Mouse (Mus musculus) megakaryocyte, embryonic 14.5 days (primary cell): ENCODE data around the gene Hnrnpc. TPM values are rescaled to one million over a fixed set of nuclear protein-coding genes. Genes with fewer than 3 reads are reported as not detected.
A peak's percentile ranks its signal among the peaks of the same experiment; 100 is the strongest.

Source experiments
- H3K27me3 ChIP-seq: replicated peaks from 2 replicates; pipeline ENCODE3; 2012; ENCODE audit warnings: inconsistent platforms
- H3K36me3 ChIP-seq: replicated peaks from 2 replicates; pipeline ENCODE3; 2012; ENCODE audit warnings: low read length, inconsistent platforms, mixed read lengths
- H3K4me1 ChIP-seq: 2 replicates; pipeline ENCODE4 v1.6.1; 2012; ENCODE audit warnings: inconsistent platforms
- H3K4me3 ChIP-seq: replicated peaks from 2 replicates; pipeline ENCODE3; 2012; ENCODE audit warnings: moderate library complexity, mild to moderate bottlenecking, inconsistent platforms
- H3K9me3 ChIP-seq: 2 replicates; pipeline ENCODE4 v1.6.1; 2012; ENCODE audit warnings: inconsistent platforms
- FLI1 ChIP-seq: IDR thresholded peaks from 2 replicates; pipeline ENCODE4 v1.6.1; 2012; ENCODE audit warnings: low read length, inconsistent platforms, mixed read lengths
- GATA1 ChIP-seq: IDR thresholded peaks from 3 replicates; pipeline ENCODE4 v1.6.1; 2012; ENCODE audit warnings: mixed read lengths, low read length, inconsistent platforms, borderline replicate concordance
- polyA plus RNA-seq: library from polyadenylated mRNA; stranded (reverse); fragments of >175 nt; gene quantifications from 2 replicates; pipeline ENCODE4 v1.2.3, GENCODE M21; 2012; ENCODE audit warnings: low replicate concordance; ENCODE audit not compliant: insufficient read depth

The Hnrnpc gene
- polyA plus RNA-seq, 1 experiment = 32.3 TPM

DNA sequence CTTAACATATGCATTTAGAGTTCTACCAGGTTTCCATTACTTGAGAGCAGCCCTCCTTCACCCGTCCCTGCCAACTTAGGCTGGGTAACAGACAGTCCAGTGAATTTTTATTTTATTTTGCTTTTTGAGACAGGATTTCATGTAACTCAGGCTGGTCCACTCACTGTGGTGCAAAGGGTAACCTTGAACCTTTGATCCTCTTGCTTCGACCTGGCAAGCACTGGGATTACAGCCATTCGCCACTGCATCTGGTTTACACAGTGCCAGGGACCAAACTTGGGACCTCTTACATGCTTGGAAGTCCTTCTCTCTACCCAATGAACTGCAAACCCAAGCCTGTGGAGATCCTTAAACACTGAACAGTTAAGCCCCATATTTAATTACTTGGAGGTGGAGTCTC, 20.8 kb upstream of the Hnrnpc start:
- Histone ChIP-seq H3K36me3 (no peaks in the 10 kb centered on the region), H3K9me3 (peaks cover 8% of the 10 kb centered on the region), H3K4me1 (peaks cover 4% of the 10 kb centered on the region), H3K27me3 (peaks cover 1% of the 10 kb centered on the region), H3K4me3 (no peak overlapping the region)
- TF ChIP-seq GATA1 (no peak), FLI1 (no peak)

DNA sequence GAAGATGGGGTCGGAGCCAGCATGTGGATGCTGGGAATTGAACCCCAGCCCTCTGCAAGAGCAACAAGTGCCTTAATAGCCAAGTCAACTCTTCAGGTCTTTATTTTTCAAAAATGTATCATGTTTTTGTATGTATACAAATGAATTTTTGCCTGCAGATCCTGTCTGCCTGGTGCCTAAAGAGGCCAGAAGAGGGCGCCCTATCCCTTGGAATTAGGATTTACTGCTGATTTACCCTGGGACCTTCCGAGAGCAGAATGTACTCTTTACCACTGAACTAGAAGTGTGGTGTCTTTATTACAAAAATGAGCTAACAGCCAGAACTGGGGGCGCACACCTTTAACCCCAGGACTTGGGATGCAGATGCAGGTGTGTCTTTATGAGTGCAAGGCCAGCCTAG, 20.1 kb upstream of the Hnrnpc start:
- H3K4me3 ChIP-seq = no peak overlapping the region
- peaks cover 8% of the 10 kb centered on the region for H3K9me3 ChIP-seq
- H3K27me3 ChIP-seq = peaks cover 7% of the 10 kb centered on the region
- peaks cover 12% of the 10 kb centered on the region for H3K4me1 ChIP-seq
- H3K36me3 ChIP-seq = no peaks in the 10 kb centered on the region
- TF ChIP-seq GATA1 (no peak), FLI1 (no peak)

DNA sequence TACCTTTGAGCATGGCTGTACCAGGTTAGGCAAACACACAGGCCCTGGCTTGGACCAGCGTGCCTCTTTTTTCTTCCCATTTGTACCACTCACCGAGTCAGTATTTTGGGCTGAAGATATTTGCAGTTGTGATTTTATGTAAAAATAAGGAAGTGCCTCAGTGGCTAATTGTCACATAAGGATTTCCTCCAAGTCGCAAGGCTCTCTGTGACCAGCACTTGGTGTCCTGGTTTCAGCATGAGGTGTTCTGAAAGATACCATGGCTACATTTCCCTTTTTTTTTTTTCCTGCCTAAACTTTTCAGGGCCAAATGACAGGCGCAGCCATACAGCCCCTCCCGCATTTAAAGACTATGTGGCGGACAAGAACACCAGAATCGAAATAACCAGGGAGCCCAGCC, 16.3 kb upstream of the Hnrnpc start:
- Histone ChIP-seq H3K9me3 (no peaks in the 10 kb centered on the region), H3K4me3 (no peak overlapping the region), H3K4me1 (peaks cover 15% of the 10 kb centered on the region), H3K36me3 (no peaks in the 10 kb centered on the region), H3K27me3 (peaks cover 7% of the 10 kb centered on the region)
- TF ChIP-seq FLI1 = no peak
- TF ChIP-seq GATA1 = no peak

DNA sequence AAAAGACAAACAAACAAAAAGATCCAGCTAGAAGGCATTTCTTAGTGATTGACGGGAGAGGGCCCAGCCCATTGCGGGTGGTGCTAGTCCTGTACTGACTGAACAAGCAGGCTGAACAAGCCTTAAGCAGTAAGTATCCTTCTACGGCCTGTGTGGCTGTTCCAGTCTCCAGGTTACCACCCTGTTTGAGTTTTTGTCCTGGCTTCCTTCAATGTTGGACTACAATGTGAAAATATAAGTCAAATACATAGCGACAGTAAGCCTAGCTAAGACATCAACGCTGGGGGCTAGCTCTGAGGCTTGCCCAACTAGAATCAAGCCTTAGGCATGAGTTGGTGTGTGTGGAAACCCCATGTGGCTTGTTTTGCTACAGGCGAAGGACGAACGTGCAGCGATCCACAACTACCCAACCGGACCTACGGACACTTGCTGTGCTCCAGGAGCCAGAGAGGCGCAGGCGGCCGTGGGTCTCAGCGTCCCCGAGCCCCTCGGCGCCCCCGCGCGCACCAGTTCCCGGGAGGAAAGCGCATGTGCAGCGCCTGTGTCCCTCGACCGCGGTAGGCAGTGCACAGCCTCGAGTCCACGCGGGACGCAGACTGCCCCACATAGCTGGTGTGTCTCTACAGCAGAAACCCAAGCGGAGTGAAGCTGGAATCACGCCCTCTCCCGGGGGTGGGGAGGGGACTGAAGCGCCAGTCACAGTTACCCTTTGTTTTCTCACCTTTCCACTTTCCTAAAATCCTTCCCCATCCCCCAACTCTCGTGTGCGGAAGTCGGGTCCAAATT, 15.2 kb upstream of the Hnrnpc start:
- Histone ChIP-seq H3K36me3 (no peaks in the 10 kb centered on the region), H3K4me3 (peak overlapping the region; percentile 90), H3K9me3 (no peaks in the 10 kb centered on the region), H3K27me3 (peaks cover 7% of the 10 kb centered on the region), H3K4me1 (peaks cover 15% of the 10 kb centered on the region)
- TF ChIP-seq FLI1 = no peak
- no peak for TF ChIP-seq GATA1

DNA sequence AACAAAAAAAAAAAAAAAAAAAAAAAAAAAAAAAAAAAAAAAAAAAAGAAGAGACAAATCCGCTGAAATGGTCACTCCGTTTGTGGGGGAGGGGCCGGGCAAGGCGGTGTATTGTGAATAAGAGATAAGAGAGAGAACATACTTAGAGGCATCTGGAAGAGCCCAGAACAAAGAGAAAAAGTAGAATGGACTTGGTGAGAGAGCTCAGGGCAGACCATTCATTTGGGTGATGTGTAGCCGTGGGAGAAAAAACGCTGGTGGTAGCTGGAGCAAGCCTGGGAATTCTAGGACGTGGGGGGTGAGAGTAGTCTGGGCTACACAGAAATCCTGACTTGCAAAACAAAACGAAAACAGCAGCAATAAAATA, 14.6 kb upstream of the Hnrnpc start:
- no peak for TF ChIP-seq FLI1
- TF ChIP-seq GATA1 = no peak
- no peak overlapping the region for H3K4me3 ChIP-seq
- H3K4me1 ChIP-seq = peaks cover 15% of the 10 kb centered on the region

DNA sequence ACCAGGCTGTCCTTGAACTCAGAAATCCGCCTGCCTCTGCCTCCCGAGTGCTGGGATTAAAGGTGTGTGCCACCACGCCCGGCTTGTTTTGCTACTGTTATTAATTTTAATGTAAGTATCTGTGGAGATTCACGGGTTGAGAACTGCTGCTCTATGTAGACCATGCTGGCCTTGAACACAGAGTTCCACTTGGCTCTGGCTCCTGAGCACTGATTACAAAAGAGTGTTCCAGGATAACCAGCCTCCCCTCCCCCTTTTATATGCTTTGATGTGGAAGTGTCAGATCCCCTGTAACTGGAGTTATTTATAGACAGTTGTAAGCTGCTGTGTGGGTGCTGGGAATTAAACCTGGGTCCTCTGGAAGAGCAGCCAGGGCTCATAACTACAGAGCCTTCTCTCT, 13.4 kb upstream of the Hnrnpc start:
- no peaks in the 10 kb centered on the region for H3K9me3 ChIP-seq
- H3K27me3 ChIP-seq = peaks cover 7% of the 10 kb centered on the region
- no peak overlapping the region for H3K4me3 ChIP-seq
- no peaks in the 10 kb centered on the region for H3K36me3 ChIP-seq
- TF ChIP-seq FLI1 = no peak
- H3K4me1 ChIP-seq = peaks cover 15% of the 10 kb centered on the region

More for the DNA sequence above, 14.6 kb upstream of the Hnrnpc start:
- Histone ChIP-seq H3K27me3 (peaks cover 7% of the 10 kb centered on the region), H3K9me3 (no peaks in the 10 kb centered on the region), H3K36me3 (no peaks in the 10 kb centered on the region)

DNA sequence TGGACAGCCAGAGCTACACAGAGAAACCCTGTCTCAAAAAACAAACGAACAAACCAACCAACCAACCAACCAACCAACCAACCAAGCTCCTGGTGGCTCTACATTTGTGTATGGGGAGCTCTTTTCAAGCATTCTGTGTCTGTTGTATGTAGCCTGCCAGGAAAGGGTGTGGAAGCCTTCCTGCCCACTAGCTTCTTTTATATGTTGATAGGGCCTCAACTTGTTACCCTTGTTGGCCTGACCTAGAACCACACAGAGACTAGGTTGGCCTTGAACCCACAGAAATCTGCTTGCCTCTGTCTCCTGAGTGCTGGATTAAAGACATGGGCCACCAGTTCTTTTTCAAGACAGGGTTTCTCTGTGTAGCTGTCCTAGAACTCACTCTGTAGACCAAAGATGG, 10.3 kb upstream of the Hnrnpc start:
- Histone ChIP-seq H3K4me1 (peaks cover 5% of the 10 kb centered on the region), H3K4me3 (no peak overlapping the region), H3K27me3 (peaks cover 5% of the 10 kb centered on the region), H3K36me3 (no peaks in the 10 kb centered on the region), H3K9me3 (no peaks in the 10 kb centered on the region)
- TF ChIP-seq FLI1 (no peak), GATA1 (no peak)

DNA sequence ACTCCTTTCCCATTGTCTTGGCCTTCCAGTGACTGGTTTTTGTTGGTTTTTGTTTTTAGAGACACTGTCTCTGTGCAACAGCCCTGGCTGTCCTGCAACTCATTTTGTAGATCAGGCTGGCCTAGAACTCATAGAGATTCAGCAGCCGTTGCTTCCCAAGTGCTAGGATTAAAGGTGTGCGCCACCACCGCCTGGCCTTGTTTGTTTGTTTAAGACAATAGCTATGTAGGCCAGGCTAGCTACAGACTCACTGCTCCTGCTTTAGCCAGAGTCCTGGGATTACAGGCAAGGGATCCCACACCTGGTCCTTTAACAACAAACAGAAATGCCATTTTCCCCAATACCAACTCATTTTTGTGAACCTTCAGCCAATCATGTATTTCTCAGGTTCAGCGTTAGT, 6.5 kb upstream of the Hnrnpc start, which contains the start of gene Rpgrip1:
Gene Rpgrip1 (plus strand): TSS at position 359 of the 400 bp plus-strand sequence.
- H3K4me1 ChIP-seq = peaks cover 14% of the 10 kb centered on the region
- no peak for TF ChIP-seq FLI1
- no peak for TF ChIP-seq GATA1
- H3K27me3 ChIP-seq = peaks cover 1% of the 10 kb centered on the region

DNA sequence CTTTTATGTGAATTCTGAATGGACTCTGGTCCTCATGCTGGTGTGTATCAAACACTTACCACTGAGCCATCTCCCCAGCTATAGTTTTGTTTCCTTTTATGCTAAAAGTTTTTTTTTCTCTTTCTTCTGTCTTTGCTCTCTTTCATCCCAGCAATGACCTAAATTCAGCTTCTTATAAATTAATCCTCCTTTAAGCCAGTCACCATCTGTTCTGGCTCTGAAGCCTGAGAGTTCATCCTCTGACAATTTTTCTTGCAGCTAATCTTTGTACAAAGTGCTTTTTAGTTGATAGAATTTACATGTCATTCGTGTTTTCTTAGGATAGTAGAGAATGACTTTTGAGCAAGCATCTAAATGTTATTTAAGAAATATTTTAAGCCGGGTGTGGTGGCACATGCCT, 4.2 kb upstream of the Hnrnpc start:
- no peak for TF ChIP-seq FLI1
- no peak for TF ChIP-seq GATA1
- Histone ChIP-seq H3K9me3 (no peaks in the 10 kb centered on the region), H3K36me3 (no peaks in the 10 kb centered on the region), H3K4me3 (no peak overlapping the region), H3K4me1 (peaks cover 16% of the 10 kb centered on the region), H3K27me3 (peaks cover 1% of the 10 kb centered on the region)

More for the DNA sequence above, 6.5 kb upstream of the Hnrnpc start, which contains the start of gene Rpgrip1:
- H3K9me3 ChIP-seq = no peaks in the 10 kb centered on the region
- H3K36me3 ChIP-seq = no peaks in the 10 kb centered on the region
- H3K4me3 ChIP-seq = no peak within 1 kb of the TSS

DNA sequence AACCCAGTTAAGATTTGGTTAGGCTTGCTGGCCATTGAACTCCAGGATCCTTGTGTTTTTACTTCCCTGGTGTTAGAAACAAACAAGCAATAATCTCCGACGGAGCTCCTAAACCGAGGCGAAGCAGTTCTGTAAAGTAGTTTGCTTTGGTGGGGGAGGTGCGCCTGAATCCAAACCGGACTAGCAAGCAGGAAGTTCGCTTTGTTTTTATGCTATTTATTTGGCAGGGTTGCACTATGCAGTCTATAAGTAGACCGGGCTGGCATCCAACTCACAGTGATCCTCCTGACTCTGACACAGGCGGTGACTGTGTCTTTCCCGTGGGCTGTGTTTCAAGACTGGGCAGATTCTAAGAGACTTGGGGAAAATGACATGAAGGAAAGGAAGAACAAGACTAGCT, 2.9 kb upstream of the Hnrnpc start:
- H3K27me3 ChIP-seq = peaks cover under 1% of the 10 kb centered on the region
- H3K9me3 ChIP-seq = no peaks in the 10 kb centered on the region
- TF ChIP-seq GATA1 (no peak), FLI1 (no peak)
- H3K4me3 ChIP-seq = peak overlapping the region; percentile 77
- H3K4me1 ChIP-seq = peaks cover 19% of the 10 kb centered on the region
- peaks cover 5% of the 10 kb centered on the region for H3K36me3 ChIP-seq

DNA sequence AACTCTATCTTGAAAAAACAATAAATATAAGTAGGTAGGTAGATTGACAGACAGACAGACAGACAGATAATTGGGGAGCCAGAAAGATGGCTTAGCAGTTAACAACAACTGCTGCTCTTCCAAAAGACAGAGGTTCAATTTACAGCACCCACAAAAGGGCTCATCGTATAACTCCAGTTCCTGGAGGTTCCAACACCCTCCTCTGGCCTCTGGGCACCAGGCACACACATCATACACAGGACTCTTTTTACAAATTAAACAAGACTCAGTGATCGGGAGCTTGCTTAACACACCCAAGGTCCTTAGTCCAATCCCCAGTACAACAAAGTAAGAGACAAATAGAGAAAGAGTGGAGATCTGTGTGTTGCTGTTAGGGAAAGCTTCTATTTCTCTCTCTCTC, 1.5 kb upstream of the Hnrnpc start:
- Histone ChIP-seq H3K36me3 (peaks cover 14% of the 10 kb centered on the region), H3K9me3 (no peaks in the 10 kb centered on the region), H3K27me3 (no peaks in the 10 kb centered on the region), H3K4me3 (no peak overlapping the region), H3K4me1 (peaks cover 31% of the 10 kb centered on the region)
- no peak for TF ChIP-seq FLI1
- no peak for TF ChIP-seq GATA1
